Mouse (Mus musculus) gastrocnemius, adult 8-10 months (tissue): ENCODE measurements around the gene Cyp27a1. TPM values are rescaled to one million over a fixed set of nuclear protein-coding genes. Genes with fewer than 3 reads are reported as not detected.

Experiments used
- DNase-seq, 2 experiments: peaks; one replicate each; pipeline ENCODE4 v3.0.0; 2022; ENCODE audit warnings: low spot score in 2 of 2
- total RNA-seq, 4 experiments: library from RNA; stranded (reverse); gene quantifications; 2 replicates each; pipeline ENCODE4 v1.2.4; 2022

Cyp27a1 gene
- total RNA-seq, result 10 to 100 TPM; 44.3 to 72.8 (median 67.1) TPM

- DNase-seq, result peak; percentile 80 to 81
These were observed at the start of gene Cyp27a1 for GRCm38 (mm10) chr1:74713099-74713858. Gene Cyp27a1, plus strand, starts transcription at chr1:74713574.

- no peak for DNase-seq
These were observed 48.2 kb upstream of the Cyp27a1 start for GRCm38 (mm10) chr1:74665153-74665552.

GRCm38 (mm10) chr1:74668371-74668770, 45.0 kb upstream of the Cyp27a1 start:
- no peak for DNase-seq

GRCm38 (mm10) chr1:74672731-74673130, 40.6 kb upstream of the Cyp27a1 start:
- peak; percentile 41 to 47 for DNase-seq

GRCm38 (mm10) chr1:74676863-74677262, 36.5 kb upstream of the Cyp27a1 start:
- no peak for DNase-seq

GRCm38 (mm10) chr1:74677843-74678242, 35.5 kb upstream of the Cyp27a1 start:
- DNase-seq, result no peak

GRCm38 (mm10) chr1:74687131-74687530, 26.2 kb upstream of the Cyp27a1 start:
- no peak for DNase-seq

GRCm38 (mm10) chr1:74693891-74694583, 19.3 kb upstream of the Cyp27a1 start:
- DNase-seq, result no peak

GRCm38 (mm10) chr1:74695836-74696235, 17.5 kb upstream of the Cyp27a1 start:
- no peak for DNase-seq

- DNase-seq, result no peak
These were observed 16.0 kb upstream of the Cyp27a1 start for GRCm38 (mm10) chr1:74697416-74697815.

GRCm38 (mm10) chr1:74698353-74698752, 15.0 kb upstream of the Cyp27a1 start:
- DNase-seq, result no peak

GRCm38 (mm10) chr1:74698791-74699190, 14.6 kb upstream of the Cyp27a1 start:
- no peak for DNase-seq

- DNase-seq, result no peak
These were observed 11.2 kb upstream of the Cyp27a1 start for GRCm38 (mm10) chr1:74702142-74702553.

GRCm38 (mm10) chr1:74704156-74704555, 9.2 kb upstream of the Cyp27a1 start:
- no peak for DNase-seq

- DNase-seq, result no peak
These were observed 8.4 kb upstream of the Cyp27a1 start for GRCm38 (mm10) chr1:74705016-74705415.

GRCm38 (mm10) chr1:74709566-74709965, 3.8 kb upstream of the Cyp27a1 start:
- no peak for DNase-seq

GRCm38 (mm10) chr1:74712046-74712445, 1.3 kb upstream of the Cyp27a1 start:
- no peak for DNase-seq

GRCm38 (mm10) chr1:74712461-74713098, 794 bp upstream of the Cyp27a1 start:
- DNase-seq, result no peak

GRCm38 (mm10) chr1:74713859-74714730, 721 bp downstream of the Cyp27a1 start:
- no peak for DNase-seq

- DNase-seq, result no peak
These were observed 1.6 kb downstream of the Cyp27a1 start for GRCm38 (mm10) chr1:74714967-74715366.

GRCm38 (mm10) chr1:74715468-74715867, 2.1 kb downstream of the Cyp27a1 start:
- no peak for DNase-seq
